Mouse (Mus musculus): ENCODE data around the gene Ctrb1. TPM values are rescaled to one million over a fixed set of nuclear protein-coding genes. Genes with fewer than 3 reads are reported as not detected.

Ctrb1 gene
- not detected in 2 replicates for polyA plus RNA-seq (2015; fragmentation: Nextera tagmentation; extraction: Ambion mirVana)

- H3K36me3 ChIP-seq (ENCODE audit: control insufficient read depth, insufficient read depth, low read length): no peaks in the 10 kb centered on the region
- no peak within 1 kb of the TSS for H3K4me2 ChIP-seq (ENCODE audit: low read length)
- H3K27ac ChIP-seq (ENCODE audit: low read length): no peak within 1 kb of the TSS
- H3K4me1 ChIP-seq (ENCODE audit: control insufficient read depth, insufficient read depth, low read length): no peaks in the 10 kb centered on the region
- H3K4me3 ChIP-seq (ENCODE audit: low read depth, low read length): no peak within 1 kb of the TSS
- no peaks in the 10 kb centered on the region for H3K9me3 ChIP-seq (replicated peaks; ENCODE audit: control insufficient read depth, low read length, poor library complexity, severe bottlenecking)
- no peaks in the 10 kb centered on the region for H3K27me3 ChIP-seq (ENCODE audit: control insufficient read depth, insufficient read depth, low read depth, low read length)
- no peak within 1 kb of the TSS for H3K9ac ChIP-seq (ENCODE audit: low read depth, low read length)
- ATAC-seq: no peak
- WGBS: 87% methylated on average over 2 of the region's 2 CpGs
These were observed at the start of gene Ctrb1 for GRCm38 (mm10) chr8:111690960-111691445. Ctrb1 (minus strand) TSS chr8:111691010.

- Histone ChIP-seq H3K4me1 (ENCODE audit: control insufficient read depth, insufficient read depth, low read length) (peaks cover 65% of the 10 kb centered on the region), H3K36me3 (ENCODE audit: control insufficient read depth, insufficient read depth, low read length) (no peaks in the 10 kb centered on the region), H3K9me3 (replicated peaks; ENCODE audit: control insufficient read depth, low read length, poor library complexity, severe bottlenecking) (no peaks in the 10 kb centered on the region), H3K27me3 (ENCODE audit: control insufficient read depth, insufficient read depth, low read depth, low read length) (no peaks in the 10 kb centered on the region), H3K4me2 (ENCODE audit: low read length) (no peak overlapping the region), H3K27ac (ENCODE audit: low read length) (no peak overlapping the region), H3K9ac (ENCODE audit: low read depth, low read length) (no peak overlapping the region; the same call in none of the 2 replicates), H3K4me3 (ENCODE audit: low read depth, low read length) (no peak overlapping the region)
- ATAC-seq: no peak
- WGBS: 69% methylated on average over 7 of the region's 7 CpGs
These were observed 49.5 kb upstream of the Ctrb1 start for GRCm38 (mm10) chr8:111740301-111740711.

- peaks cover 67% of the 10 kb centered on the region for H3K4me1 ChIP-seq (ENCODE audit: control insufficient read depth, insufficient read depth, low read length)
- WGBS: 33% methylated on average over 7 of the region's 7 CpGs
- H3K4me2 ChIP-seq (ENCODE audit: low read length): peak overlapping the region; percentile 13; the same call in 1 of the 2 replicates
- ATAC-seq: no peak
- H3K4me3 ChIP-seq (ENCODE audit: low read depth, low read length): no peak overlapping the region
- H3K9me3 ChIP-seq (replicated peaks; ENCODE audit: control insufficient read depth, low read length, poor library complexity, severe bottlenecking): no peaks in the 10 kb centered on the region
- no peaks in the 10 kb centered on the region for H3K36me3 ChIP-seq (ENCODE audit: control insufficient read depth, insufficient read depth, low read length)
- peak overlapping the region; percentile 18; the same call in 1 of the 2 replicates for H3K9ac ChIP-seq (ENCODE audit: low read depth, low read length)
- H3K27me3 ChIP-seq (ENCODE audit: control insufficient read depth, insufficient read depth, low read depth, low read length): no peaks in the 10 kb centered on the region
- no peak overlapping the region for H3K27ac ChIP-seq (ENCODE audit: low read length)
These were observed 48.8 kb upstream of the Ctrb1 start for GRCm38 (mm10) chr8:111739604-111740003.

- no peak overlapping the region for H3K9ac ChIP-seq (ENCODE audit: low read depth, low read length)
- no peaks in the 10 kb centered on the region for H3K27me3 ChIP-seq (ENCODE audit: control insufficient read depth, insufficient read depth, low read depth, low read length)
- no peaks in the 10 kb centered on the region for H3K9me3 ChIP-seq (replicated peaks; ENCODE audit: control insufficient read depth, low read length, poor library complexity, severe bottlenecking)
- no peak overlapping the region for H3K4me3 ChIP-seq (ENCODE audit: low read depth, low read length)
- no peaks in the 10 kb centered on the region for H3K36me3 ChIP-seq (ENCODE audit: control insufficient read depth, insufficient read depth, low read length)
- H3K4me2 ChIP-seq (ENCODE audit: low read length): no peak overlapping the region
- peaks cover 67% of the 10 kb centered on the region for H3K4me1 ChIP-seq (ENCODE audit: control insufficient read depth, insufficient read depth, low read length)
- ATAC-seq: no peak
- no peak overlapping the region for H3K27ac ChIP-seq (ENCODE audit: low read length)
- 60% methylated on average over 6 of the region's 6 CpGs for WGBS
These were observed 48.1 kb upstream of the Ctrb1 start for GRCm38 (mm10) chr8:111738867-111739266.

- H3K36me3 ChIP-seq (ENCODE audit: control insufficient read depth, insufficient read depth, low read length): no peaks in the 10 kb centered on the region
- H3K4me1 ChIP-seq (ENCODE audit: control insufficient read depth, insufficient read depth, low read length): peaks cover 69% of the 10 kb centered on the region
- H3K4me2 ChIP-seq (ENCODE audit: low read length): no peak overlapping the region
- ATAC-seq: no peak
- no peak overlapping the region for H3K9ac ChIP-seq (ENCODE audit: low read depth, low read length)
- no peak overlapping the region for H3K4me3 ChIP-seq (ENCODE audit: low read depth, low read length)
- no peaks in the 10 kb centered on the region for H3K27me3 ChIP-seq (ENCODE audit: control insufficient read depth, insufficient read depth, low read depth, low read length)
- 32% methylated on average over 7 of the region's 7 CpGs for WGBS
- no peaks in the 10 kb centered on the region for H3K9me3 ChIP-seq (replicated peaks; ENCODE audit: control insufficient read depth, low read length, poor library complexity, severe bottlenecking)
- H3K27ac ChIP-seq (ENCODE audit: low read length): no peak overlapping the region
These were observed 45.5 kb upstream of the Ctrb1 start for GRCm38 (mm10) chr8:111736321-111736720.

GRCm38 (mm10) chr8:111735791-111736190 is 45.0 kb upstream of the Ctrb1 start:
- no peak for ATAC-seq
- Histone ChIP-seq H3K27ac (ENCODE audit: low read length) (no peak overlapping the region), H3K36me3 (ENCODE audit: control insufficient read depth, insufficient read depth, low read length) (no peaks in the 10 kb centered on the region), H3K27me3 (ENCODE audit: control insufficient read depth, insufficient read depth, low read depth, low read length) (no peaks in the 10 kb centered on the region), H3K4me2 (ENCODE audit: low read length) (no peak overlapping the region), H3K9me3 (replicated peaks; ENCODE audit: control insufficient read depth, low read length, poor library complexity, severe bottlenecking) (no peaks in the 10 kb centered on the region), H3K4me3 (ENCODE audit: low read depth, low read length) (no peak overlapping the region), H3K4me1 (ENCODE audit: control insufficient read depth, insufficient read depth, low read length) (peaks cover 69% of the 10 kb centered on the region), H3K9ac (ENCODE audit: low read depth, low read length) (no peak overlapping the region)
- WGBS: 90% methylated on average over 4 of the region's 4 CpGs

- no peaks in the 10 kb centered on the region for H3K27me3 ChIP-seq (ENCODE audit: control insufficient read depth, insufficient read depth, low read depth, low read length)
- no peak overlapping the region for H3K9ac ChIP-seq (ENCODE audit: low read depth, low read length)
- no peak for ATAC-seq
- H3K4me2 ChIP-seq (ENCODE audit: low read length): no peak overlapping the region
- no peaks in the 10 kb centered on the region for H3K36me3 ChIP-seq (ENCODE audit: control insufficient read depth, insufficient read depth, low read length)
- no peak overlapping the region for H3K4me3 ChIP-seq (ENCODE audit: low read depth, low read length)
- 64% methylated on average over 8 of the region's 8 CpGs for WGBS
- no peak overlapping the region; the same call in 1 of the 2 replicates for H3K27ac ChIP-seq (ENCODE audit: low read length)
- no peaks in the 10 kb centered on the region for H3K9me3 ChIP-seq (replicated peaks; ENCODE audit: control insufficient read depth, low read length, poor library complexity, severe bottlenecking)
- peaks cover 68% of the 10 kb centered on the region for H3K4me1 ChIP-seq (ENCODE audit: control insufficient read depth, insufficient read depth, low read length)
These were observed 44.5 kb upstream of the Ctrb1 start for GRCm38 (mm10) chr8:111735335-111735761.

- Histone ChIP-seq H3K27me3 (ENCODE audit: control insufficient read depth, insufficient read depth, low read depth, low read length) (no peaks in the 10 kb centered on the region), H3K36me3 (ENCODE audit: control insufficient read depth, insufficient read depth, low read length) (no peaks in the 10 kb centered on the region), H3K27ac (ENCODE audit: low read length) (no peak overlapping the region; the same call in 1 of the 2 replicates), H3K4me1 (ENCODE audit: control insufficient read depth, insufficient read depth, low read length) (peaks cover 68% of the 10 kb centered on the region), H3K4me3 (ENCODE audit: low read depth, low read length) (no peak overlapping the region), H3K9ac (ENCODE audit: low read depth, low read length) (no peak overlapping the region), H3K9me3 (replicated peaks; ENCODE audit: control insufficient read depth, low read length, poor library complexity, severe bottlenecking) (no peaks in the 10 kb centered on the region), H3K4me2 (ENCODE audit: low read length) (no peak overlapping the region)
- 52% methylated on average over 6 of the region's 6 CpGs for WGBS
- ATAC-seq: no peak
These were observed 43.6 kb upstream of the Ctrb1 start for GRCm38 (mm10) chr8:111734244-111734960.

- WGBS: 9% methylated on average over 5 of the region's 5 CpGs
- Histone ChIP-seq H3K9ac (ENCODE audit: low read depth, low read length) (no peak overlapping the region), H3K4me1 (ENCODE audit: control insufficient read depth, insufficient read depth, low read length) (peaks cover 61% of the 10 kb centered on the region)
These were observed 42.9 kb upstream of the Ctrb1 start for GRCm38 (mm10) chr8:111733581-111734243.

More at GRCm38 (mm10) chr8:111733581-111734243, 42.9 kb upstream of the Ctrb1 start:
- Histone ChIP-seq H3K4me2 (ENCODE audit: low read length) (no peak overlapping the region), H3K27me3 (ENCODE audit: control insufficient read depth, insufficient read depth, low read depth, low read length) (no peaks in the 10 kb centered on the region), H3K4me3 (ENCODE audit: low read depth, low read length) (no peak overlapping the region), H3K27ac (ENCODE audit: low read length) (no peak overlapping the region), H3K36me3 (ENCODE audit: control insufficient read depth, insufficient read depth, low read length) (no peaks in the 10 kb centered on the region), H3K9me3 (replicated peaks; ENCODE audit: control insufficient read depth, low read length, poor library complexity, severe bottlenecking) (no peaks in the 10 kb centered on the region)
- ATAC-seq: no peak

Measured in midbrain, embryonic 16.5 days (tissue).